Mouse (Mus musculus) bone marrow, adult 2 months (tissue): ENCODE data around the gene Myof.

ENCODE experiments used
- CTCF ChIP-seq: fragments of 200-500 bp; IDR thresholded peaks from 2 replicates; pipeline ENCODE4 v1.5.1; 2011; ENCODE audit warnings: low read length, control low read depth; ENCODE audit not compliant: control insufficient read depth, insufficient read depth
- POLR2A ChIP-seq: fragments of 200-500 bp; IDR thresholded peaks from 2 replicates; pipeline ENCODE4 v1.6.1; 2011; ENCODE audit warnings: low read depth, mild to moderate bottlenecking, control low read depth, low read length, borderline replicate concordance; ENCODE audit not compliant: control insufficient read depth

- TF ChIP-seq POLR2A = no peak
- TF ChIP-seq CTCF = no peak
Measured at GRCm38 (mm10) chr19:37992184-37992554, 51.2 kb downstream of the Myof start.
